Mouse (Mus musculus): Measurements from ENCODE around the gene Utp6.

DNA sequence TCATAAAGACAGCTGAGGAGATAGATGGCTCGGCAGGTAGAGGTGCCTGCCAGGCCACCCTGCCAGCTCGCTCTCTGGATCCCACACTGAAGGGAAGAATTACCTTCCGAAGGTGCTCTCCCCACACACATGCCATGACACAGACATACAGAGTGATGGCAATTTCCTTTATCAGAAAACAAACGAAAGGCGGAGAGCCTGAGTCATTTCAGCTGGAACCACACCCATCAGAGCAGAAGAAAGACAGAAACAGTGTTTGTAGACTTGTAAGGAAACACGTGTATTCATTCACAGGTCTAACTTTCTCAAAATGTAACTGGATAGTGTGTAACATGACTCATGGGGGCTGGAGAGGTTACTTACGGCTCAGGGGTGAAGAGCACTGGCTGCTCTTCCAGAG lies 18.6 kb downstream of the Utp6 start:
- no peak for TF ChIP-seq E2F4 (IDR thresholded peaks at IDR 0.05; ENCODE audit: insufficient read depth)
- no peak for TF ChIP-seq POLR2A (IDR thresholded peaks at IDR 0.05; ENCODE audit: insufficient read length, low read depth)
- no peak for TF ChIP-seq MYOD1 (IDR thresholded peaks at IDR 0.05; ENCODE audit: control insufficient read depth in 1 of 3, insufficient read length in 2 of 3, low read depth in 2 of 3)
- no peak for TF ChIP-seq TCF3 (IDR thresholded peaks at IDR 0.05; ENCODE audit: insufficient read length, low read depth)
- TF ChIP-seq MAX (IDR thresholded peaks at IDR 0.05; ENCODE audit: low read depth) = no peak
- TF ChIP-seq USF1 (IDR thresholded peaks at IDR 0.05; ENCODE audit: low read depth) = no peak
- TF ChIP-seq MYOG (IDR thresholded peaks at IDR 0.05; ENCODE audit: control insufficient read depth in 1 of 3, insufficient read depth in 1 of 3, insufficient read length in 2 of 3, low read depth in 2 of 3) = no peak
- no peak for TF ChIP-seq SRF (IDR thresholded peaks at IDR 0.05; ENCODE audit: control insufficient read depth, insufficient read length, low read depth)
- no peak for TF ChIP-seq POLR2AphosphoS2 (IDR thresholded peaks at IDR 0.05; ENCODE audit: insufficient read length, low read depth)
- TF ChIP-seq CEBPB (IDR thresholded peaks at IDR 0.05; ENCODE audit: insufficient read depth, poor library complexity, severe bottlenecking) = no peak
- no peak for TF ChIP-seq TCF12 (IDR thresholded peaks at IDR 0.05; ENCODE audit: insufficient read depth, poor library complexity, severe bottlenecking)

Measured in myocyte (in vitro differentiated cells).